In genomic region chr6:115701302-115701701, GRCm38 (mm10) we compare ENCODE assay signal across 11 mouse cellular contexts. TPM values are rescaled to one million over a fixed set of nuclear protein-coding genes. Genes with fewer than 3 reads are reported as not detected.
DNase-seq lines count a peak whose midpoint lies in the region; ATAC-seq and TF ChIP-seq lines count a peak whose summit lies in the region.
"Had no signal": no experiment of that assay in that cellular context is flagged by ENCODE, and none has a peak within 500 bp of the region (broad histone marks: within the 10 kb centered on the region; RNA-seq: fewer than 3 reads in every experiment).

No protein-coding gene starts in this region.

- no peak for TF ChIP-seq POLR2A in bone marrow, adult 2 months (IDR thresholded peaks at IDR 0.05; ENCODE audit: borderline replicate concordance, control insufficient read depth, low read depth, low read length)

- no peak overlapping the region for H3K4me3 ChIP-seq in forebrain, postnatal 0 days (ENCODE audit: low read depth, low read length)
- H3K4me3 ChIP-seq in forebrain, embryonic 13.5 days: no peak overlapping the region
- H3K4me3 ChIP-seq in midbrain, embryonic 11.5 days (ENCODE audit: low read depth, low read length): no peak overlapping the region
- no peak overlapping the region for H3K4me3 ChIP-seq in midbrain, embryonic 13.5 days (replicated peaks)
- H3K4me3 ChIP-seq in bone marrow, adult 2 months (replicated peaks; ENCODE audit: control insufficient read depth, low read depth, low read length): no peak overlapping the region
- H3K4me3 ChIP-seq in stomach, embryonic 16.5 days (replicated peaks; ENCODE audit: low read length): no peak overlapping the region
- H3K4me3 ChIP-seq in forebrain, embryonic 12.5 days (replicated peaks): no peak overlapping the region
- H3K4me3 ChIP-seq: forebrain, embryonic 10.5 days; heart, embryonic 15.5 days; liver, embryonic 13.5 days had no signal

- H3K4me1 ChIP-seq in forebrain, postnatal 0 days (ENCODE audit: insufficient read depth): 0 out of 2 replicates have a peak, but pooled peaks cover 2% of the 10 kb centered on the region
- H3K4me1 ChIP-seq in forebrain, embryonic 13.5 days: no peaks in the 10 kb centered on the region
- peaks cover 5% of the 10 kb centered on the region; the same call in 1 of the 2 replicates for H3K4me1 ChIP-seq in midbrain, embryonic 11.5 days (ENCODE audit: control insufficient read depth, insufficient read depth, low read length)
- H3K4me1 ChIP-seq in midbrain, embryonic 13.5 days (replicated peaks): no peaks in the 10 kb centered on the region
- H3K4me1 ChIP-seq in bone marrow, adult 2 months (ENCODE audit: control insufficient read depth, insufficient read depth, low read length): no peaks in the 10 kb centered on the region; the same call in 1 of the 2 replicates
- H3K4me1 ChIP-seq in stomach, embryonic 16.5 days (ENCODE audit: control insufficient read depth, insufficient read depth, low read length): peaks cover 3% of the 10 kb centered on the region; the same call in 1 of the 2 replicates
- H3K4me1 ChIP-seq in forebrain, embryonic 12.5 days: no peaks in the 10 kb centered on the region; the same call in 1 of the 2 replicates
- H3K4me1 ChIP-seq: liver, embryonic 13.5 days had no signal

- no peaks in the 10 kb centered on the region for H3K27me3 ChIP-seq in forebrain, postnatal 0 days (ENCODE audit: insufficient read depth, low read length)
- no peaks in the 10 kb centered on the region for H3K27me3 ChIP-seq in forebrain, embryonic 13.5 days
- no peaks in the 10 kb centered on the region for H3K27me3 ChIP-seq in midbrain, embryonic 11.5 days (ENCODE audit: control insufficient read depth, insufficient read depth, low read length)
- no peaks in the 10 kb centered on the region for H3K27me3 ChIP-seq in midbrain, embryonic 13.5 days
- H3K27me3 ChIP-seq in stomach, embryonic 16.5 days (ENCODE audit: control insufficient read depth, insufficient read depth, low read length): no peaks in the 10 kb centered on the region
- no peaks in the 10 kb centered on the region for H3K27me3 ChIP-seq in forebrain, embryonic 12.5 days
- H3K27me3 ChIP-seq: heart, embryonic 15.5 days; liver, embryonic 13.5 days had no signal

- H3K36me3 ChIP-seq in forebrain, postnatal 0 days (ENCODE audit: insufficient read depth): no peaks in the 10 kb centered on the region
- no peaks in the 10 kb centered on the region for H3K36me3 ChIP-seq in forebrain, embryonic 13.5 days (ENCODE audit: poor library complexity, severe bottlenecking)
- H3K36me3 ChIP-seq in midbrain, embryonic 11.5 days (ENCODE audit: control insufficient read depth, insufficient read depth, low read length): no peaks in the 10 kb centered on the region
- no peaks in the 10 kb centered on the region for H3K36me3 ChIP-seq in midbrain, embryonic 13.5 days
- H3K36me3 ChIP-seq in stomach, embryonic 16.5 days (ENCODE audit: control insufficient read depth, insufficient read depth, low read length): no peaks in the 10 kb centered on the region
- no peaks in the 10 kb centered on the region for H3K36me3 ChIP-seq in forebrain, embryonic 12.5 days (replicated peaks)
- H3K36me3 ChIP-seq: forebrain, embryonic 10.5 days; heart, embryonic 15.5 days; liver, embryonic 13.5 days had no signal

- H3K4me2 ChIP-seq in forebrain, postnatal 0 days (ENCODE audit: low read depth): no peak overlapping the region
- H3K4me2 ChIP-seq in forebrain, embryonic 13.5 days: no peak overlapping the region
- no peak overlapping the region for H3K4me2 ChIP-seq in midbrain, embryonic 11.5 days
- no peak overlapping the region for H3K4me2 ChIP-seq in midbrain, embryonic 13.5 days (replicated peaks)
- H3K4me2 ChIP-seq in stomach, embryonic 16.5 days (ENCODE audit: low read depth, low read length): no peak overlapping the region
- no peak overlapping the region for H3K4me2 ChIP-seq in forebrain, embryonic 12.5 days
- H3K4me2 ChIP-seq: heart, embryonic 15.5 days; liver, embryonic 13.5 days had no signal

- peak; percentile 22; the same call in 1 of the 2 replicates for TF ChIP-seq CTCF in forebrain, postnatal 0 days (IDR thresholded peaks at IDR 0.05; ENCODE audit: low read depth)
- peak; percentile 49; the same call in 1 of the 2 replicates for TF ChIP-seq CTCF in bone marrow, adult 2 months (IDR thresholded peaks at IDR 0.05; ENCODE audit: control insufficient read depth, insufficient read depth, low read length)

- DNase-seq in forebrain, postnatal 0 days: no peak
- peak; percentile 75 for DNase-seq in midbrain, embryonic 11.5 days (ENCODE audit: low spot score, missing footprints)
- no peak for DNase-seq in right cerebral cortex, postnatal 10 days (ENCODE audit: low spot score in 2 of 2)
- DNase-seq: liver, embryonic 13.5 days had no signal

- no peak overlapping the region for H3K27ac ChIP-seq in forebrain, postnatal 0 days (ENCODE audit: low read depth, low read length)
- no peak overlapping the region for H3K27ac ChIP-seq in forebrain, embryonic 13.5 days
- no peak overlapping the region for H3K27ac ChIP-seq in midbrain, embryonic 11.5 days (ENCODE audit: low read depth, low read length)
- H3K27ac ChIP-seq in midbrain, embryonic 13.5 days: no peak overlapping the region
- no peak overlapping the region for H3K27ac ChIP-seq in bone marrow, adult 2 months (ENCODE audit: control insufficient read depth, insufficient read depth, low read depth, low read length, poor library complexity)
- peak overlapping the region; percentile 9; the same call in 1 of the 2 replicates for H3K27ac ChIP-seq in stomach, embryonic 16.5 days (ENCODE audit: low read length)
- no peak overlapping the region for H3K27ac ChIP-seq in forebrain, embryonic 12.5 days
- H3K27ac ChIP-seq: forebrain, embryonic 10.5 days; heart, embryonic 15.5 days; liver, embryonic 13.5 days had no signal

- H3K9ac ChIP-seq in forebrain, postnatal 0 days: no peak overlapping the region
- H3K9ac ChIP-seq in forebrain, embryonic 13.5 days: no peak overlapping the region
- no peak overlapping the region for H3K9ac ChIP-seq in midbrain, embryonic 11.5 days (ENCODE audit: low read length)
- no peak overlapping the region for H3K9ac ChIP-seq in midbrain, embryonic 13.5 days (replicated peaks)
- H3K9ac ChIP-seq in stomach, embryonic 16.5 days (ENCODE audit: low read length): no peak overlapping the region
- no peak overlapping the region for H3K9ac ChIP-seq in forebrain, embryonic 12.5 days
- H3K9ac ChIP-seq: heart, embryonic 15.5 days; liver, embryonic 13.5 days had no signal

- no peaks in the 10 kb centered on the region for H3K9me3 ChIP-seq in forebrain, postnatal 0 days (ENCODE audit: low read length)
- H3K9me3 ChIP-seq in forebrain, embryonic 13.5 days (replicated peaks): no peaks in the 10 kb centered on the region
- H3K9me3 ChIP-seq in midbrain, embryonic 11.5 days (ENCODE audit: control insufficient read depth, low read length): no peaks in the 10 kb centered on the region
- H3K9me3 ChIP-seq in midbrain, embryonic 13.5 days: no peaks in the 10 kb centered on the region
- H3K9me3 ChIP-seq in stomach, embryonic 16.5 days (replicated peaks; ENCODE audit: control insufficient read depth, low read length): no peaks in the 10 kb centered on the region
- H3K9me3 ChIP-seq in forebrain, embryonic 12.5 days: no peaks in the 10 kb centered on the region
- H3K9me3 ChIP-seq: forebrain, embryonic 10.5 days; heart, embryonic 15.5 days; liver, embryonic 13.5 days had no signal

- ATAC-seq in forebrain, postnatal 0 days: no peak
- ATAC-seq in forebrain, embryonic 13.5 days: no peak
- ATAC-seq in midbrain, embryonic 11.5 days (ENCODE audit: low FRiP score): no peak
- ATAC-seq in midbrain, embryonic 13.5 days: no peak
- ATAC-seq in stomach, embryonic 16.5 days (ENCODE audit: insufficient read depth, low FRiP score): no peak
- no peak for ATAC-seq in forebrain, embryonic 12.5 days (ENCODE audit: low FRiP score)

- 58% methylated on average over 11 of the region's 11 CpGs for WGBS in forebrain, postnatal 0 days
- WGBS in forebrain, embryonic 13.5 days: 52% methylated on average over 11 of the region's 11 CpGs
- 45% methylated on average over 11 of the region's 11 CpGs for WGBS in midbrain, embryonic 11.5 days
- 53% methylated on average over 11 of the region's 11 CpGs for WGBS in midbrain, embryonic 13.5 days
- 71% methylated on average over 11 of the region's 11 CpGs for WGBS in bone marrow, adult 2 months
- WGBS in stomach, embryonic 16.5 days: 53% methylated on average over 11 of the region's 11 CpGs
- WGBS in forebrain, embryonic 12.5 days: 52% methylated on average over 11 of the region's 11 CpGs

RNA-seq across cellular contexts. Expression of gene Raf1, which starts 24.9 kb away (rescaled TPM):
- 225 and 226 TPM in 2 replicates for total RNA-seq in forebrain, postnatal 0 days (2014; rRNA removed)
- polyA plus RNA-seq in forebrain, postnatal 0 days (2015; fragmentation: Nextera tagmentation; extraction: Ambion mirVana): 94.9 and 105 TPM in 2 replicates
- 137 and 156 TPM in 2 replicates for polyA plus RNA-seq in forebrain, embryonic 13.5 days (2015; fragmentation: Nextera tagmentation; extraction: Ambion mirVana)
- polyA plus RNA-seq in midbrain, embryonic 11.5 days (2014; fragmentation: Nextera tagmentation; extraction: Ambion mirVana): 141 and 146 TPM in 2 replicates
- 141 and 159 TPM in 2 replicates for polyA plus RNA-seq in midbrain, embryonic 13.5 days (2015; fragmentation: Nextera tagmentation; extraction: Ambion mirVana)
- polyA plus RNA-seq in bone marrow, adult 2 months (2011; ENCODE audit: insufficient read depth, insufficient read length, low replicate concordance, missing spikeins): 55.8 and 65.4 TPM in 2 replicates
- polyA plus RNA-seq in stomach, embryonic 16.5 days (2015; fragmentation: Nextera tagmentation; extraction: Ambion mirVana): 76.9 and 79.1 TPM in 2 replicates
- polyA plus RNA-seq in forebrain, embryonic 12.5 days (2016; fragmentation: Nextera tagmentation; extraction: Ambion mirVana): 155 and 156 TPM in 2 replicates
